Mouse (Mus musculus): ENCODE measurements around the gene Prdx6. TPM values are rescaled to one million over a fixed set of nuclear protein-coding genes. Genes with fewer than 3 reads are reported as not detected.

Gene Prdx6
- polyA plus RNA-seq, 1 experiment = 326 TPM

GRCm38 (mm10) chr1:161256918-161257317 lies 5.9 kb upstream of the Prdx6 start:
- H3K9ac ChIP-seq (ENCODE audit: low read depth, poor library complexity, severe bottlenecking) = no peak overlapping the region
- no peak overlapping the region for H3K27ac ChIP-seq (ENCODE audit: insufficient read depth, low read length)
- no peak for TF ChIP-seq CTCF (IDR thresholded peaks at IDR 0.05; ENCODE audit: low read depth, low read length)
- TF ChIP-seq POLR2A (IDR thresholded peaks at IDR 0.05; ENCODE audit: insufficient read depth, low read length) = no peak
- TF ChIP-seq EP300 (IDR thresholded peaks at IDR 0.05; ENCODE audit: insufficient read depth, low read depth, low read length) = no peak
- no peaks in the 10 kb centered on the region for H3K36me3 ChIP-seq (ENCODE audit: control insufficient read depth, insufficient read depth, low read length, poor library complexity, severe bottlenecking)
- H3K4me1 ChIP-seq (ENCODE audit: control insufficient read depth, insufficient read depth, low read length) = no peaks in the 10 kb centered on the region
- H3K4me3 ChIP-seq (ENCODE audit: low read depth, low read length) = no peak overlapping the region
- no peaks in the 10 kb centered on the region; the same call in 1 of the 2 replicates for H3K27me3 ChIP-seq (ENCODE audit: control insufficient read depth, insufficient read depth, low read length, poor library complexity, severe bottlenecking)
- H3K9me3 ChIP-seq (replicated peaks; ENCODE audit: control insufficient read depth, insufficient read depth, low read length, poor library complexity, severe bottlenecking) = no peaks in the 10 kb centered on the region

GRCm38 (mm10) chr1:161254361-161254760 lies 3.3 kb upstream of the Prdx6 start:
- Histone ChIP-seq H3K27ac (ENCODE audit: insufficient read depth, low read length) (no peak overlapping the region), H3K9ac (ENCODE audit: low read depth, poor library complexity, severe bottlenecking) (no peak overlapping the region), H3K4me3 (ENCODE audit: low read depth, low read length) (no peak overlapping the region), H3K4me1 (ENCODE audit: control insufficient read depth, insufficient read depth, low read length) (no peaks in the 10 kb centered on the region), H3K27me3 (ENCODE audit: control insufficient read depth, insufficient read depth, low read length, poor library complexity, severe bottlenecking) (no peaks in the 10 kb centered on the region), H3K9me3 (replicated peaks; ENCODE audit: control insufficient read depth, insufficient read depth, low read length, poor library complexity, severe bottlenecking) (no peaks in the 10 kb centered on the region), H3K36me3 (ENCODE audit: control insufficient read depth, insufficient read depth, low read length, poor library complexity, severe bottlenecking) (peaks cover 3% of the 10 kb centered on the region; the same call in 1 of the 2 replicates)
- no peak for TF ChIP-seq EP300 (IDR thresholded peaks at IDR 0.05; ENCODE audit: insufficient read depth, low read depth, low read length)
- no peak for TF ChIP-seq CTCF (IDR thresholded peaks at IDR 0.05; ENCODE audit: low read depth, low read length)
- TF ChIP-seq POLR2A (IDR thresholded peaks at IDR 0.05; ENCODE audit: insufficient read depth, low read length) = no peak

- H3K9ac ChIP-seq (ENCODE audit: low read depth, poor library complexity, severe bottlenecking) = no peak overlapping the region
- H3K27me3 ChIP-seq (ENCODE audit: control insufficient read depth, insufficient read depth, low read length, poor library complexity, severe bottlenecking) = no peaks in the 10 kb centered on the region
- H3K4me1 ChIP-seq (ENCODE audit: control insufficient read depth, insufficient read depth, low read length) = no peaks in the 10 kb centered on the region
- peaks cover 12% of the 10 kb centered on the region for H3K36me3 ChIP-seq (ENCODE audit: control insufficient read depth, insufficient read depth, low read length, poor library complexity, severe bottlenecking)
- H3K4me3 ChIP-seq (ENCODE audit: low read depth, low read length) = no peak overlapping the region
- TF ChIP-seq EP300 (IDR thresholded peaks at IDR 0.05; ENCODE audit: insufficient read depth, low read depth, low read length) (no peak), POLR2A (IDR thresholded peaks at IDR 0.05; ENCODE audit: insufficient read depth, low read length) (no peak), CTCF (IDR thresholded peaks at IDR 0.05; ENCODE audit: low read depth, low read length) (no peak)
- no peaks in the 10 kb centered on the region for H3K9me3 ChIP-seq (replicated peaks; ENCODE audit: control insufficient read depth, insufficient read depth, low read length, poor library complexity, severe bottlenecking)
- H3K27ac ChIP-seq (ENCODE audit: insufficient read depth, low read length) = no peak overlapping the region
Observed at GRCm38 (mm10) chr1:161252901-161253300, 1.9 kb upstream of the Prdx6 start.

- H3K4me1 ChIP-seq (ENCODE audit: control insufficient read depth, insufficient read depth, low read length) = no peaks in the 10 kb centered on the region
- H3K36me3 ChIP-seq (ENCODE audit: control insufficient read depth, insufficient read depth, low read length, poor library complexity, severe bottlenecking) = peaks cover 12% of the 10 kb centered on the region
- no peak overlapping the region for H3K27ac ChIP-seq (ENCODE audit: insufficient read depth, low read length)
- H3K27me3 ChIP-seq (ENCODE audit: control insufficient read depth, insufficient read depth, low read length, poor library complexity, severe bottlenecking) = no peaks in the 10 kb centered on the region
- no peaks in the 10 kb centered on the region for H3K9me3 ChIP-seq (replicated peaks; ENCODE audit: control insufficient read depth, insufficient read depth, low read length, poor library complexity, severe bottlenecking)
- no peak for TF ChIP-seq POLR2A (IDR thresholded peaks at IDR 0.05; ENCODE audit: insufficient read depth, low read length)
- no peak for TF ChIP-seq EP300 (IDR thresholded peaks at IDR 0.05; ENCODE audit: insufficient read depth, low read depth, low read length)
- no peak for TF ChIP-seq CTCF (IDR thresholded peaks at IDR 0.05; ENCODE audit: low read depth, low read length)
- H3K9ac ChIP-seq (ENCODE audit: low read depth, poor library complexity, severe bottlenecking) = no peak overlapping the region
- no peak overlapping the region for H3K4me3 ChIP-seq (ENCODE audit: low read depth, low read length)
Observed at GRCm38 (mm10) chr1:161252365-161252764, 1.3 kb upstream of the Prdx6 start.

GRCm38 (mm10) chr1:161251417-161252265 lies 622 bp upstream of the Prdx6 start:
- H3K9ac ChIP-seq (ENCODE audit: low read depth, poor library complexity, severe bottlenecking) = no peak overlapping the region
- H3K27me3 ChIP-seq (ENCODE audit: control insufficient read depth, insufficient read depth, low read length, poor library complexity, severe bottlenecking) = no peaks in the 10 kb centered on the region
- H3K27ac ChIP-seq (ENCODE audit: insufficient read depth, low read length) = no peak overlapping the region; the same call in 1 of the 2 replicates
- no peaks in the 10 kb centered on the region for H3K9me3 ChIP-seq (replicated peaks; ENCODE audit: control insufficient read depth, insufficient read depth, low read length, poor library complexity, severe bottlenecking)
- TF ChIP-seq EP300 (IDR thresholded peaks at IDR 0.05; ENCODE audit: insufficient read depth, low read depth, low read length) = no peak
- TF ChIP-seq POLR2A (IDR thresholded peaks at IDR 0.05; ENCODE audit: insufficient read depth, low read length) = no peak
- TF ChIP-seq CTCF (IDR thresholded peaks at IDR 0.05; ENCODE audit: low read depth, low read length) = no peak
- no peaks in the 10 kb centered on the region for H3K4me1 ChIP-seq (ENCODE audit: control insufficient read depth, insufficient read depth, low read length)
- peak overlapping the region; percentile 49 for H3K4me3 ChIP-seq (ENCODE audit: low read depth, low read length)
- peaks cover 19% of the 10 kb centered on the region for H3K36me3 ChIP-seq (ENCODE audit: control insufficient read depth, insufficient read depth, low read length, poor library complexity, severe bottlenecking)

- Histone ChIP-seq H3K9ac (ENCODE audit: low read depth, poor library complexity, severe bottlenecking) (peak overlapping the region; percentile 96), H3K4me1 (ENCODE audit: control insufficient read depth, insufficient read depth, low read length) (peaks cover 2% of the 10 kb centered on the region), H3K4me3 (ENCODE audit: low read depth, low read length) (peak overlapping the region; percentile 92), H3K36me3 (ENCODE audit: control insufficient read depth, insufficient read depth, low read length, poor library complexity, severe bottlenecking) (peaks cover 34% of the 10 kb centered on the region), H3K27me3 (ENCODE audit: control insufficient read depth, insufficient read depth, low read length, poor library complexity, severe bottlenecking) (no peaks in the 10 kb centered on the region), H3K9me3 (replicated peaks; ENCODE audit: control insufficient read depth, insufficient read depth, low read length, poor library complexity, severe bottlenecking) (no peaks in the 10 kb centered on the region), H3K27ac (ENCODE audit: insufficient read depth, low read length) (no peak overlapping the region)
- TF ChIP-seq EP300 (IDR thresholded peaks at IDR 0.05; ENCODE audit: insufficient read depth, low read depth, low read length) (peak; percentile 73), CTCF (IDR thresholded peaks at IDR 0.05; ENCODE audit: low read depth, low read length) (no peak)
Observed at GRCm38 (mm10) chr1:161250031-161250603, 902 bp downstream of the Prdx6 start.
